Mouse (Mus musculus): ENCODE measurements around the gene Neurog1.
A peak's percentile ranks its signal among the peaks of the same experiment; 100 is the strongest.

The Neurog1 gene

DNA sequence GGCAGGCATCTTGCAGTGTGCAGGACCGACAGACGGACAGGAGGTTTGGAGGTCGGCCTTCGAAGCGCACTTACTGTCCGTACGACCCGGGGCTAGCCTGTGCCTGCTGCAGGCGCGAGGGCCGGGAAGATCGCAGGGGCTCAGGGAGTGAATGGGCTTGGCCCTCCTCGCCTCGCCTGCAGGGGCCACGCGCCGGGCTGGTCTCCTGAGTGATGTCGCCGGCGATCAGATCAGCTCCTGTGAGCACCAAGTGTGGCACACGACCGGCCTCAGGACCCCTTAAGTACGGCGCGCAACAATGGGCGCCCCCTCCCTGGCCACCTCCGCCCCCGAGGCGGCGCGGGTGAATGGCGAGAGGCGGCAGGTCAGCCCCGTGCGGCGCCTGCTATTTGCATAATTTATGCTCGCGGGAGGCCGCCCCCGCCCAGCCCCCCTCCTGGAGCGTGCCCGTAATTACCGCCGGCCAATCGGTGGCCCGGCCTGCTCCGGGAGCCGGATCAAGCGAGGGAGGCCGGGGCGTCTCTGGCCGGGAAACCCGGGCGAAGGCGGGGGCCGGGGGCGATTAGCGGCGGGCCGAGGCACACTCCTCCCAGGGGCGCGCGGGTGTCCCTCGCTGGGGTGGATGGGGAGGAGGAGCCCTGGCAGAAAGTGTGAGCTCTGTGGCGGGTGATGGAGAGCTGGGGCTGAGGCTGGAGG, at the start of gene Neurog1:
Gene Neurog1 (minus strand): TSS at position 240 of the 696 bp plus-strand sequence.
- no peak for DNase-seq (ENCODE audit: low read depth, low spot score)

DNA sequence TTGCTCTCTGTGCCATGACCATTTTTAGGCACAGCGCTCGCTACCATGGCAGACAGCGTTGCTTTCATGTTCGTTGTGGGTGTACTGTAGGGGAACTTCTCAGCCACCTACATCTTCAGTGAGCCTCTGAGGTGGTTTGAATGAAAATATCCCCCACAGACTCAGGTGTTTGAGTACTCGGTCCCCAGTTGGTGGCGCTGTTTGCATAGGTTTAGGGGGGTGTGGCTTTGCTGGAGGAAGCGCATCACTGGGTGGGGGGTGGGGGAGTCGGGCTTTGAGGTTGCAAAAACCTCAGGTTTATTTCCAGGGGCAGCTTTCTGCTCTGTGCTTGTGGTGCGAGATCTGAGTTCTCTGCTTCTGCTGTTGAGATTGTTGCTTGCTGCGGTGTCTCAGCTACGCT, 47.4 kb upstream of the Neurog1 start:
- no peak for DNase-seq (ENCODE audit: low read depth, low spot score)

DNA sequence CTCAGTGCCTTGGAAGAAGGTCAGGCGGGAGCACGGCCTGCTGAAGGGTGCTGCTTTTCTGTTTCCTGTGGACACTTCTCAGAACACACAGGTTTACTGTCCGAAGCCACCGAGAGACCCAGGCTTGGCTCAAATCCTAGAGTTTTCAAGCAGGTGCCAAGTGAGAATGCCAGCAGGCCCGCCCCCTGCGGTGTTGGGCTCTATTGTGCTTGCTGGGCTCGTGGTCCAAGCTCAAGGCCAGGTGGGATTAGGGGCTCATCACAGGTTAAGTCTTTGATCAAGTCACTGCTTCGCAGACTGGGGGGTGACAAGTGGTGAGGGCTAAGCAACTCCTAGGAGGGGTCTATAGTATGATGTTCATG, 44.7 kb upstream of the Neurog1 start:
- DNase-seq (ENCODE audit: low read depth, low spot score): no peak

DNA sequence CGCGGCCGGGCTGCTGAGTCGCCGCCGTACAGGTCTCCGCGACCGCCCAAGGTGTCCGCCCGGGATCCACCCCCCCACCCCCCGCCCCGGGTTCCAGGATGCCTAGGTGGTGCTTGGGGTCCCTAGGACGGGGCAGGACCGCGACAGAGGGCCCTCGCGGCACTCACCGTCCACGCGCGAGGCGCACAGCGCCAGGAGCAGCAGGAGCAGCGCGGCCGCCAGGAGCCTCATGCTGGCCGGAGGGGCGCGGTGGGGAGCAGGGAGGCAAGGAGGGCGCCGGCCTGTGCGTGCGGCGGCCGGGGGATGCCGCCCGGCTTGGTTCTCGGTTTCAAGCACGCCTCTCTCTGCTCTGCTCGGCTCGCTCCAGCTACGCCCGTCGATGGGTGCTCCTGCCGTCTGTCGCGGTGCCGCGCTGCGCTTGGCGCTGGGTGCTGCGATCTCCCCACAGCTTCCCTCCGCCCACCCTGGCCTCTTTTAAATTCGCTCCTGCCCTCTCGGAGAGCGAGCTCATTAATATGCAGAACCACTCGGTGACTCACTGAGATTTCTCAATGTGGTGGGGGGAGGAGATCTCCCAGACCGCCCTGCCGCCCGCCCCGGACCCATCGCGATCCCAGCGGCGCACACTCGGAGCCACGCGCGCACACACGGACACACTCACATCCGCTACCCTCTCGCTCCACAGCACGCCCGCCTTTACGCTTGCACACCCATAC, 44.1 kb upstream of the Neurog1 start, which contains the start of gene Cxcl14:
Gene Cxcl14 (minus strand): TSS at position 609 of the 716 bp plus-strand sequence.
- no peak for DNase-seq (ENCODE audit: low read depth, low spot score)

DNA sequence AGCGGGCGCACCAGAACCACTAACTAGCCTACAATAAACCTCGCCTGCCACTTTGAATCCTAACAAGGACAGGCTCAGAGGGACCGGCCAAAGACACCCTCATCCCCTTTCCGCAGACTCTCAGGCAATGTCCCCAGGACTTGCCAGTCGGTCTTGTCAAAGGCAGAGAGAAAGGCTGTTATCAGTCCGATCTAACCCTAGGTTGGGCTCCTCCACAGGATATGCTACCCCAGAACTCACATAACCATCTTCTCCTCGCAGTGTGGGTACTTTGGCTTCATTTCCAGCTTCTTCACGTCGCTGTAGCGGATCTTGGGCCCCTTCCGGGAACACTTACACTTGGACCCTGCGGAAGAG, 43.6 kb upstream of the Neurog1 start:
- DNase-seq (ENCODE audit: low read depth, low spot score): no peak

DNA sequence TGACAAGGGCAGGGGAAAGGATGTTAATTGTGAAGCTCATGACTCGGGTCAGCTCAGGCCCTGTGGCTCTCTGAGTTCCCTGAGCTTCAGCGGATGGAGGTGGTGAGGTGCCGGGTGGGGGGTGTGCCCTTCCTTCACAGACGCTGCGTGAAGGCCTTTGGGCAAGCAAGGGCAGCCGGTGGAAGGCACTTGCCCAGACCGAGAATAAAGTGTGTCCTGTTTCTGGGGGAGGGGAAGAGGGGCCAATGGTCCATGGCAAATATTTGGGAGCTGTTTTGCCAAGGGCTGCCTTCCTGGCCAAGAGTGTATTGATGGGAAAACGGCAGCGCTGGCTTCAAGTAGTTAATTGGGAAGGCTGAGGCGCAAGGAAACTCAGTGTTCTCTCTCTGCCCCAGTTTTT, 42.9 kb upstream of the Neurog1 start:
- no peak for DNase-seq (ENCODE audit: low read depth, low spot score)

DNA sequence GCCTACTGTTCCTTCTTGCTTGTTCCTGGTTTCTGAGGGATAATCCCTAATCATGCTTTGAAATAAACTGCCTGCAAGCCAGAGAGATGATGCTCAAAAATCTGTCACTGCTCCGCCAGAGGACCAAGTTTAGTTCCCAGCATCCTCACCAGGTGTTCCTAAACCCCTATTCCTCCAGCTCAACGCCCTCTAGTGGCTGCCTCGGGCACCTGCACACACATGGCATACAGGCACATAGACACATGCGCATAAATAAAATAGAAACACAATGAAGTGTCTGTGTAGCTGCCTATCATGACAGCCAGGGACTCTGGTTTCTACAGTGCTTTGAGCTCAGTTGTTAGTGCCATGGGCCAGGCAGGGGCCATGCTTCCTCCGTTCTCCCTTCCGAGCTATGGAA, 38.0 kb upstream of the Neurog1 start:
- DNase-seq (ENCODE audit: low read depth, low spot score): no peak

DNA sequence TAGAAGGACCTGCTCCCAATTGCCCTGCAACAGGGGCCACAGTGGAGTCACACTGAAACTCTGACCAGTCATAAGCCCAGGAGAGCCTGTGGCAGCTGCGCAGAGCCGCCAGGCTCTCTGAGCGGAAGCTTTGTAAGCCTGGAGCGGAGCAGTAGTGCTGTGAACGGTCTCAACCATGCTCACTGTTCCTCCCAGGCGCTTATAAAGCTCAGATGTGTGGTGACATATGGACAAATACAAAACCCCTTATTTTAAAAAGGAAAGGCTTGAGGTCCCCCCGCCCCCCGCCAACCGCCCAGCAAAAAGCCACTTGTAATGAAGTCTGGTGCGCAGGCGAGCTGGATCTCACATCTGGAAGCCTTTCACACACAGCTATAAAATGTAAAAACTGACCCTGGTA, 37.3 kb upstream of the Neurog1 start:
- DNase-seq (ENCODE audit: low read depth, low spot score): peak; percentile 83

DNA sequence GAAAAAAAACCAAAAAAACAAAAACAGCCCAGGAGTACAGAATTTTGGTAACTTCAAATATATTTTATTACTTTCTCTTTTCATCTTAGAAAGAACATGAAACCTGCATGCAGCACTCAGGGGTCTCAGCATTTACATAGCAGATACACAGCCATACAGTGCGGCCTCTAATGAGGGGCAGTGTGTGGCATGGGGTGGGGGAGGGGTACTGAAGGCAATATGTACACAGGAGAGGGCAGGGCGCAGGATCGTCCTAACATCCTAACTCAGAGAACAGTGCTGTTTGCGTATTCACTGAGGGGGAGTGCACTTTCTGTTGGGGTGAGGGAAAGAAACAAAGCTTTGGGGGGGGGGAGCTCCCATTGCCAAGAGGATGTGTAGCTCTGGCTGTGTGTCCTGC, 36.6 kb upstream of the Neurog1 start:
- no peak for DNase-seq (ENCODE audit: low read depth, low spot score)

DNA sequence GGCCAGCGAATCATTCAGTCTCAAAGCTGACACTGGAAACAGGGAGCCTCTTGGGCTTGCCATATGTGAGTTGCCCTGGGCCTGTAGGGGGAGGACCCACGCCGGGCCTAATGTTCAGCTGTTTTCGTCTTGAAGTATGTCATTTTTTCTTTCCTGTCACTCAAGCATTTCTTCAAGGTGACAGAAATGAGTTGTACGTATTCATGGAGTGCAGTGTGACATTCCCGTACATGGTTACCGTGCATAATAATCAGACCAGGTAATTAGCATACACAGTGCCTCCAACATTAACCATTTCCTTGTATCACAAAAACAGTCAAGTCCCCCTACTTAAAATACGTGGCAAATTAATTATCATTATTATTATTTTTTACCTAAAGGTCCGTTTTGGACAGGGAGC, 35.1 kb upstream of the Neurog1 start:
- no peak for DNase-seq (ENCODE audit: low read depth, low spot score)

DNA sequence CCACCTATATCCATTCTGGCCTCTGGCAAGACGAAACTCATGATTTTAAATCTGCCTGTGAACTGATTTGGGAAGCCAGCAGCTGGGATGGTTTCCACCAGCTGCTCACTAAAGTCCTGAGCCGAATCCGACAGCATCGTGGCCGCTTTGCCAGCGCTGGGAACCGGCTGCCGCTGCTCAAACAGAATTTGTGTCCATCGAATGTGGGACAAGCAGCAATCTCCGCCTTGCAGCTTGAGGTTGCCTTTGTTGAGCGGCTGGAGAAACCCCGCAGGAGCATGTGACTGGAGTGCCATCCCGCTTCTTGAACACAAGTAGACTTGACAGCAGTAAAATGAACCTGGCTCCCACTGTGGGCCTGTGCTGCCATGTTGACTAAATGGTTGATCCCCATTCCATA, 31.4 kb upstream of the Neurog1 start:
- no peak for DNase-seq (ENCODE audit: low read depth, low spot score)

DNA sequence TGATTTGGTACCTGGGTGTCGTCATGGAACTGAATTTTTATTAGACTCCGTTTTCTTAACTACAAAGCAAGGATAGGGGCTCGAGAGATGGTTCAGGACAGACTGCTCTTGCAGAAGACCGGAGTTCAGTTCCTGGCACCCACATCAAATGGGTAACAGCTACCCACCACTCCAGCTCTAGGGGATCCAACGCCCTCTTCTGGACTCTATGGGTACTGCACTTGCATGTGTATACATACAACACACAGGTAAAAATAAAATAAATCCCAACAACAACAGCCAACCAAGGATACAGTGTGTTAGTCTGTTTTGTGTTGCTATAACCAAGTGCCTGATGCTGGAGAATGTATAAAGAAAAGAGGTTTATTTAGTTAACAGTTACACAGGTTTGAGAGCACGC, 28.4 kb upstream of the Neurog1 start:
- no peak for DNase-seq (ENCODE audit: low read depth, low spot score)

DNA sequence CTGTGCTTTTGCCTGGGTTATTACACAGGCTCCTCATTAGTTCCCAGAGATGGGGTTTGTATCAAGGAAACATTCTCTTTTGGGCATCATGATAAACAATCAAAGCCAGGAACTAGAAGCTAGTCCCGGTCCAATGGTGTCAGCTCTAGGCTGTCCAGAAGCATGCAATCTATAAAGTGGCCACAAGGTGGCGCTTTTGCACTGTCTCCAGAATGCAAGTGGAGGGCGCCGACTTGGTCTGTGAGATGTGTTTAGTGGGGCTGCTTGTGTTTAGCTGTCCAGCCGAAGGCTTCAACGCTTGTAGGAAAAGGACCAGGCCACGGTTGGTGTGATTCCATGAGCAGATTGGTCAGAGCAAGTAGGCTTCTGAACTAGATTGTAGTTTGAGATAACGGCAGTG, 27.5 kb upstream of the Neurog1 start:
- peak; percentile 91 for DNase-seq (ENCODE audit: low read depth, low spot score)

DNA sequence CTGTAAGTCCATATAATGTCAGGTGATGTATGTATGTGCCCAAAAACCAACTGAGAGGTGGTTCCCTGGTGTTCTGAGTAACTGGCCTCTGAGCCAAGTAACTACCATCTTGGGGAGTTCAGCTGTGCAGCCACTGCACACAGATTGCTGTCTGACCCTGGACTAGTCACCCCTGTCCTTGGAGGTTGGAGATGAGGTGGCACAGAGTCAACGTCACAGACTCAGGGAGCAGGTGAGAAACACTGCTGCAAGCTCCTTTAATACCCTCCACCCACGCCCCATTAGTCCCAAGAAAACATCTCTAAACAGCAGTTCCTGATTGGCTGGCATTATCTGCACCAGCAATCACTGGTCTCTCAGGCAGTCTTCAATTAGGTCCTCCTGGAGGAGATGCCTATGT, 23.2 kb upstream of the Neurog1 start:
- DNase-seq (ENCODE audit: low read depth, low spot score): no peak

DNA sequence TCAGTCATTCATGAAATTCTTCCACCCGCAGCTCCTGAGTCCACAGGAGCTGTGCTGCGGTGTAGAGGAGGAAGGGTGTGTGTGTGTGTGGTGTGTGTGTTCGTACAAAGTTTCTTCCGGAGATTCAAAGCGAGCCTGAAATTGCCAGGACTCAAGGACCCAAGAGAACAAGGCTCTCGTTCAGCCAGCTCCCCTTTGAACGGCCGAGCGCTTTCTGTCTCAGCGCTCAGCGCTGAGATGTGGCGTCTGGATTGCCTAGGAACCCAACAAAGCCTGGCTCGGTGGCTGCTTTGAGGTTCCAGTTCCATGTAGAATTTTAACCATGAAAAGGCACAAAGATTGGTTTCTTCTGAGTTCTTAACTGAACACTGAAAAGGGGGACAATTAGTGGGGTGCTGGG, 18.2 kb upstream of the Neurog1 start:
- no peak for DNase-seq (ENCODE audit: low read depth, low spot score)

DNA sequence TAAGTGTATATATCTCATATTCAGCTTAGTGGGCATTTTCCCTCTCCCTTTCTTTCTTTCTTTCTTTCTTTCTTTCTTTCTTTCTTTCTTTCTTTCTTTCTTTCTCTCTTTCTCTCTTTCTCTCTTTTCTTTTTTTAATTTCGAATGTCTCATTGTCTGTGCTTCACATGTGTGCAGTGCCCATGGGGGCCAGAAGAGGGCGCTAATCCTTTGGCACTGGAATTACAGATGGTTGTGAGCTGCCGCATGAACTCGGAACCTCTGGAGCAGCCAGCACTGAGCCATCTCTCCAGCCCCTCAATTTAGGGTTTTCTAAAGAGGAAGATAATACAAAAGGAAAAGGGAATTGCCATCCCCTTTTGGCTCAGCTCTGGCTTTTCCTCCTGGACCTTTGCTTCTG, 15.4 kb upstream of the Neurog1 start:
- no peak for DNase-seq (ENCODE audit: low read depth, low spot score)

DNA sequence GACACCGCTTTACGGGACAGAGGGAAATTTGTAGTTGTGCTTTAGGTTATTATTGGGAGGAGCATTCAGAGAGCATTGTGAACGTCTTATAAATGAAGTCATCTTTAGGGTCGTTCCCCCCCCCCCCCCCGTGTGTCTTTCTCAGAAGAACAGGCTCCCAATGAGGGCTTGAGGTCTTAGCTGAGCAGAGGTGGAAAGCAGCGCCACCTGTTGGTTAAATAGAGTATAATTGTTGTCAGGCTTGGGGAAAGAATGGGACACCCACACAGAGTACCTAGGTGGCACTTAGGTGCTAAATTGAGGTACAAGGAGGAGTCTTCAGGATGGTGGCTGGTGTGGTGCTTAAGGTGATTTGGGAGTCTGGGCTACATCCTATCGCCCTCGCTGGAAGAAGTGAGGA, 14.5 kb upstream of the Neurog1 start:
- peak; percentile 62 for DNase-seq (ENCODE audit: low read depth, low spot score)

DNA sequence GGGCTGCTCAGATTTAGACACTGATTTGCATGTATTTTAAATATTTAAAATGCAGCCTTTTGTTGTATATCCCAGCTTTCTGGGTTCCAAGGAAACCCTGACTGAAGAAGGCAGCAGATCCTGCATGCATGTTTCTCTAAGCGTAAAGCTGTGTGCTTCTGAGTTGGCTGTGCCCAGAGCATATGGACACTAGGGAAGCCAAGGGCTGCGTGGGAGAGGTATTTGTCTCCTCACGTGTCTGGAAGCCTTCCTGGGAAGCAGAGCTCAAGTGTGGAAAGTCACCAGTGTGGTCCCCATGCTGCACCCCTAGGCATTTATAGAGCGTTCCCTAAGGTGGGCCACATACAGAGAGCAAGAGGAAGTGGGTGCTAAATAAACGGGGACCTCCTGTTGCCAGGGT, 13.7 kb upstream of the Neurog1 start:
- DNase-seq (ENCODE audit: low read depth, low spot score): no peak

DNA sequence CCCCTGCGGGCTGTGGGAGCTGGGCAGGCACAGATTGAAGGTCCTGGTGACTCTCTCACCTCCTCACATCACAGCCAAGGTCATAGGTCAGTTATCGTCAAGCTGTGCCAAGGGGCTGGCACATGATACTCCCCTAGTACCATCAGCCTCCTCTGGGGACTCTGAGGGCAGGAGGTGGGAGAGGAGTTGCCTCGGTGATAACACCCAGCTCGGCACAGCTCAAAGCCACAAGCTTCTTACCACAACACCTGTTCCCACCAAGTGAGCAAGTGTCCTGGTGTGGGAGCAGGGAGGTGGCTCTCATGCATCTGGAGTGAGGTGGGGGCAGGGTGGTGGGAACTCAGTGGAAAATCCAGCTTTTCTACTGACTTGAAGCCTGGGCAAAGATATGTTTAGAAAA, 10.3 kb upstream of the Neurog1 start:
- no peak for DNase-seq (ENCODE audit: low read depth, low spot score)

DNA sequence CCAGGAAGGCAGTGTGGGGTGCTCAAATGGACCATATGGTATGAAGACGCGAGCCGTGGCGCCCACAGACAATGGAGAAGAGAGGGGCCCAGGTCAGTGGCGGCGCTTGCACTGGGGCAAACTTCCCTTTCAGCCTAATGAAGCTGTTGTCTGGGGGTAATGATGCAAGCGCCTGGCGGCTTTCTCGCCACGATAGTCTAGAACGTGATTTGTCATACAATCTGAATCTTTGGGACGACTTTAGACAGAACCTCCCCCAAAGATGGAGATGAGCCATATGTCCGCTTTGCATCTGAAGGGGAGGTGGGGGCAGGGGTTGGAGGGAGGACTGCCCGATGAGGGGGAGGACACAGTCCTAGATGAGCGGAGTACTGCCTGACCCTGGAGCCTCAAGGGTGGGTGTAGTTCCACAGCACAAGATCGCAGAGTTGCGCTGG, 8.4 kb upstream of the Neurog1 start:
- no peak for DNase-seq (ENCODE audit: low read depth, low spot score)

DNA sequence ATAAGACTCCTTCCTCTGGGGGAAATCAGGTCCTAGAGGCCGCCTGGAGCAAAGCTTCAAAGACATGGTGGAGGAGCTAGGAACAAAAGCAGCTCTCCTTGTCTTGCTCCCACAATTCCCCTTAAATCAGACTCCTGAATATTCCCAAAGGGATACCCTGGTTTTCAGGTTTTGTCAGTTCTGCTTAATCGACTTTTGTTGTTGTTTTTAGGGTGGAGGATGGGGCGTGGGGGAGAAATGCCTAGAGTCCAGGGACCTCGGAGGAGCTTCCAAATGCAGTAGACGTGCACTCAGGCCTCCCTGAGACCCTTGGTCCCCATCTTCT, 7.9 kb upstream of the Neurog1 start:
- DNase-seq (ENCODE audit: low read depth, low spot score): no peak

DNA sequence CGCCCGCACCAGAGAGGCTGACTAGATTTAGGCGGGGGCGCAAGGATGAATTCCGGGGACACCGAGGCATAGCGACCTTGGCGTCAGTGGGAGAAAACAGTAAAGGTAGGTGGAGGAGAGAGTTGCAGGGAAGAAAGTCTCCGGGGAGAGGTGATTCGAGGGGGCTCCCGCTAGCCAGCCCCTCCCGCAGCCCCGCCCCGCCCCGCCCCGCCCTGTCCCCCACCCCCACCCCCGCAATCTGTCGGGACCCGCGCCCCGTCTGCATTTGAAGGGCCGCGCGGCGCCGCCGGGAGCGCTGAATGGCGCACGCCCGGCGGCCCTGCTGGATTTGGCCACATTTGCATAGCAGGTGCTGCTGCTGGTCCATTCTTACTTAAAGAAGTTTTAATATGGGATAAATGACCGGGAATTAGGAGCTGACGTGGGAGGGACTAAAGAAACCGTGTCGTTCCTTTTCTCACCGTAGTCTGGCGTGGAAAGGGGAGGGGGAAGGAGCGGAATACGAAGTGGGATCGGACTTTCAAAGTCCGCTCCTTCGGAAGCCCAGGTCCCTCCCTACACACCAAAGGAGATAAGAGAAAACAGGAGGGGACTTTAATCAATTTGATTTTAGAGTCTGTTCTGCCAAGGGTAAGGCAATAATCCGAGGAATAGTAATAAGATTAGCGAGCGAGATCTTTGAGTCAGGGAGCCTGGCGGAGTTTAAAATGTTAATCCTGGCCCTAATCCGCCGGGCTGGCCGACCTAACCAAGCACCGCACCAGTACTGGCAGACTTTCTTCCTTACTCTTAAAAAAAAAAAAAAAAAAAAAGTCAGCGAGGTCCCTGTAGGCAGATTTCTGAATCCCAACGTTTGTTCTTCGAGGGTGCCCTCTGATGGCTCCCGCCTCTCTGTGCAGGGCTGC, 7.3 kb upstream of the Neurog1 start:
- no peak for DNase-seq (ENCODE audit: low read depth, low spot score)

Measured in forelimb bud, embryonic 11.5 days (tissue).